Mouse (Mus musculus): Measurements from ENCODE around the gene Spns1. TPM values are rescaled to one million over a fixed set of nuclear protein-coding genes. Genes with fewer than 3 reads are reported as not detected.
A peak's percentile ranks its signal among the peaks of the same experiment; 100 is the strongest.

Spns1 gene
- polyA plus RNA-seq, 1 experiment from 2014 or later = 31.5 TPM

GRCm38 (mm10) chr7:126363038-126363437 lies 14.2 kb downstream of the Spns1 start:
- WGBS (ENCODE audit: insufficient replicate concordance) = 71% methylated on average over 6 of the region's 6 CpGs
- Histone ChIP-seq H3K4me3 (ENCODE audit: low read depth, low read length) (no peak overlapping the region), H3K9me3 (replicated peaks; ENCODE audit: control insufficient read depth, low read length) (no peaks in the 10 kb centered on the region), H3K9ac (ENCODE audit: low read depth, low read length) (no peak overlapping the region), H3K4me1 (ENCODE audit: control insufficient read depth, insufficient read depth, low read length) (no peaks in the 10 kb centered on the region), H3K27ac (ENCODE audit: low read depth, low read length) (no peak overlapping the region), H3K36me3 (ENCODE audit: control insufficient read depth, insufficient read depth, low read length) (no peaks in the 10 kb centered on the region), H3K4me2 (no peak overlapping the region), H3K27me3 (ENCODE audit: control insufficient read depth, insufficient read depth, low read length) (no peaks in the 10 kb centered on the region)
- no peak for ATAC-seq (replicated peaks; ENCODE audit: insufficient number of reproducible peaks, low FRiP score, low TSS enrichment)

DNA sequence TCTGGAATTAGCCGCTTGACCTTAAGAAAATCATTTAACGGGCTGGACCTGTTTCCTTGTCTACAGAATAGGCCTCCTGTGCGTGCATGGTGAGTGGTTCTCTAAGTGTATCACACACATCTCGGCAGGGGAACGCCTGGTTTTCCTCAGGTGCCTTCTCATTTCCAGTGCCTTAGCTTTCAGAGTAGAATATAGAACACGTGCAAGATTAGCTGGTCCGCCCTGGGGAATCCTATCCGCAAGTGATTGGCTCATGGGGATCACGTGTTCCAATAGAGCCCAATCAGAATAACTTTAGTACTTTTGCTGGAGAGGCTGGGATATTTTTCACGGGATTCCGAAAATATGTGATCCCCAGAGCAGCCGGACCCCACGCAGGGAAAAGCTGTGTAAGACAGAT lies 18.2 kb downstream of the Spns1 start:
- H3K27ac ChIP-seq (ENCODE audit: low read depth, low read length) = no peak overlapping the region
- H3K4me1 ChIP-seq (ENCODE audit: control insufficient read depth, insufficient read depth, low read length) = peaks cover 10% of the 10 kb centered on the region; the same call in 1 of the 2 replicates
- 57% methylated on average over 13 of the region's 13 CpGs for WGBS (ENCODE audit: insufficient replicate concordance)
- no peak overlapping the region for H3K9ac ChIP-seq (ENCODE audit: low read depth, low read length)
- ATAC-seq (replicated peaks; ENCODE audit: insufficient number of reproducible peaks, low FRiP score, low TSS enrichment) = no peak
- no peaks in the 10 kb centered on the region for H3K9me3 ChIP-seq (replicated peaks; ENCODE audit: control insufficient read depth, low read length)
- H3K4me3 ChIP-seq (ENCODE audit: low read depth, low read length) = no peak overlapping the region
- H3K36me3 ChIP-seq (ENCODE audit: control insufficient read depth, insufficient read depth, low read length) = no peaks in the 10 kb centered on the region
- H3K4me2 ChIP-seq = no peak overlapping the region; the same call in 1 of the 2 replicates
- no peaks in the 10 kb centered on the region for H3K27me3 ChIP-seq (ENCODE audit: control insufficient read depth, insufficient read depth, low read length)

- Histone ChIP-seq H3K9ac (ENCODE audit: low read depth, low read length) (no peak overlapping the region), H3K4me2 (no peak overlapping the region), H3K36me3 (ENCODE audit: control insufficient read depth, insufficient read depth, low read length) (no peaks in the 10 kb centered on the region), H3K4me3 (ENCODE audit: low read depth, low read length) (no peak overlapping the region), H3K9me3 (replicated peaks; ENCODE audit: control insufficient read depth, low read length) (no peaks in the 10 kb centered on the region), H3K27me3 (ENCODE audit: control insufficient read depth, insufficient read depth, low read length) (no peaks in the 10 kb centered on the region), H3K4me1 (ENCODE audit: control insufficient read depth, insufficient read depth, low read length) (peaks cover 10% of the 10 kb centered on the region; the same call in 1 of the 2 replicates), H3K27ac (ENCODE audit: low read depth, low read length) (no peak overlapping the region)
- 90% methylated on average over 9 of the region's 9 CpGs for WGBS (ENCODE audit: insufficient replicate concordance)
- no peak for ATAC-seq (replicated peaks; ENCODE audit: insufficient number of reproducible peaks, low FRiP score, low TSS enrichment)
Observed at GRCm38 (mm10) chr7:126358413-126358812, 18.8 kb downstream of the Spns1 start.

DNA sequence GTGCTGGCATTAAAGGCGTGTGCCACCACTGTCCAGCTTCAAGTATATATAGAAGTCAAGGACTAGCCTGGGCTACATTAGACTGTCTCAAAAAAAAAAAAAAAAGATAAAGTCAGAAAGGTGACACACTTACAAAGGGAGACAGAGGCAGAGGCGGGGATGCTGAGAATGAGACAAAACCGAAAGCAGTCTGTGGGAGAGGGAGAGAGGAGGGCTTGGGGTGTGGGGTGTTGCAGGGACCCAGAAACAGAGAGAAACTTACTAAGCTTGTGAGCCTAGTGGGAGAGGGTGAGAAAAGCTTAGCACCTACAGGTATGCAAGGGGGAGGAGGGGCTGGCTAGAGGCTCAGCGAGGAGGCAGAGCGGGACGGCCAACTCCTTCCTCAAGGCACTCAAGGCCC lies 19.4 kb downstream of the Spns1 start:
- ATAC-seq (replicated peaks; ENCODE audit: insufficient number of reproducible peaks, low FRiP score, low TSS enrichment) = no peak
- H3K27me3 ChIP-seq (ENCODE audit: control insufficient read depth, insufficient read depth, low read length) = no peaks in the 10 kb centered on the region
- H3K9ac ChIP-seq (ENCODE audit: low read depth, low read length) = no peak overlapping the region
- no peaks in the 10 kb centered on the region for H3K36me3 ChIP-seq (ENCODE audit: control insufficient read depth, insufficient read depth, low read length)
- H3K4me3 ChIP-seq (ENCODE audit: low read depth, low read length) = no peak overlapping the region
- WGBS (ENCODE audit: insufficient replicate concordance) = 82% methylated on average over 6 of the region's 6 CpGs
- H3K27ac ChIP-seq (ENCODE audit: low read depth, low read length) = no peak overlapping the region
- no peaks in the 10 kb centered on the region for H3K9me3 ChIP-seq (replicated peaks; ENCODE audit: control insufficient read depth, low read length)
- H3K4me2 ChIP-seq = no peak overlapping the region
- peaks cover 10% of the 10 kb centered on the region; the same call in 1 of the 2 replicates for H3K4me1 ChIP-seq (ENCODE audit: control insufficient read depth, insufficient read depth, low read length)

DNA sequence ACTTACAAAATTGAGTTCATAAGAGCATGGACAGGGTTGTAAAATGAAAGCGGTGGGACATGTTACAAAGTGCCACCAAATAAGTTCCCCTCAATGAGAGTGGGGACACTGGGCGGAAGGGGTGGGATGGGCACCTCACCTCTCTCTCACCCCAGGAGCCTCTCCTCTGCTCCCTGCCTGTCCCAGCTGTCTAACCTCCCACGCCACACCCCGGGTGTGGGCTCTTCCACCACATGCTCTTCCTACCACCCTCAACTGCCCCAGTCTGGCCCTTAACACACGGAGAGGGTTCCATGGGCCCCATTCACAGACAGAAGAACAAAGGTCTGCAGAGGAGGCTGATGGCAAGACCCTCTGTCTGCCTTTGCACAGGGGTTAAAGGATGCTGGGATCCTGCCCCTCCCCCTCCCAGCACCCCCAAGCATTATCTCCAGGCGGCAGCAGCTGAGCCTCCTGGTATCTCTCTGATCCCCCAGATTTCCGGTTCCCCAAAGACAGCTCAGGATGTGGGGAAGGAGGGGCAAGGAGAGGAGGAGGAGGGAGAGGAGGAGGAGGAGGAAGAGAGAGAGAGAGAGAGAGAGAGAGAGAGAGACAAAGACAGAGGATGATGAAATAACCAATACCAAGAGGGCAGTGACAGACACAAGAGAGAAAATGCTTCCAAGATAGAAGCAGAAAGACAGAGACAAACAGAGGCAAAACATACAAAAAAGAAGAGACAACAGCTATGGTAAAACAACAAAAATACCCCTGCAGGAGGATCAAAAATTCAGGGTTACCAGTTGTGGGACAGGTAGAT lies 20.3 kb downstream of the Spns1 start:
- no peak overlapping the region for H3K27ac ChIP-seq (ENCODE audit: low read depth, low read length)
- no peaks in the 10 kb centered on the region for H3K36me3 ChIP-seq (ENCODE audit: control insufficient read depth, insufficient read depth, low read length)
- H3K27me3 ChIP-seq (ENCODE audit: control insufficient read depth, insufficient read depth, low read length) = no peaks in the 10 kb centered on the region
- H3K4me2 ChIP-seq = no peak overlapping the region
- no peak overlapping the region for H3K9ac ChIP-seq (ENCODE audit: low read depth, low read length)
- WGBS (ENCODE audit: insufficient replicate concordance) = 42% methylated on average over 7 of the region's 7 CpGs
- H3K4me3 ChIP-seq (ENCODE audit: low read depth, low read length) = no peak overlapping the region
- no peak for ATAC-seq (replicated peaks; ENCODE audit: insufficient number of reproducible peaks, low FRiP score, low TSS enrichment)
- H3K4me1 ChIP-seq (ENCODE audit: control insufficient read depth, insufficient read depth, low read length) = peaks cover 10% of the 10 kb centered on the region; the same call in 1 of the 2 replicates
- no peaks in the 10 kb centered on the region for H3K9me3 ChIP-seq (replicated peaks; ENCODE audit: control insufficient read depth, low read length)

DNA sequence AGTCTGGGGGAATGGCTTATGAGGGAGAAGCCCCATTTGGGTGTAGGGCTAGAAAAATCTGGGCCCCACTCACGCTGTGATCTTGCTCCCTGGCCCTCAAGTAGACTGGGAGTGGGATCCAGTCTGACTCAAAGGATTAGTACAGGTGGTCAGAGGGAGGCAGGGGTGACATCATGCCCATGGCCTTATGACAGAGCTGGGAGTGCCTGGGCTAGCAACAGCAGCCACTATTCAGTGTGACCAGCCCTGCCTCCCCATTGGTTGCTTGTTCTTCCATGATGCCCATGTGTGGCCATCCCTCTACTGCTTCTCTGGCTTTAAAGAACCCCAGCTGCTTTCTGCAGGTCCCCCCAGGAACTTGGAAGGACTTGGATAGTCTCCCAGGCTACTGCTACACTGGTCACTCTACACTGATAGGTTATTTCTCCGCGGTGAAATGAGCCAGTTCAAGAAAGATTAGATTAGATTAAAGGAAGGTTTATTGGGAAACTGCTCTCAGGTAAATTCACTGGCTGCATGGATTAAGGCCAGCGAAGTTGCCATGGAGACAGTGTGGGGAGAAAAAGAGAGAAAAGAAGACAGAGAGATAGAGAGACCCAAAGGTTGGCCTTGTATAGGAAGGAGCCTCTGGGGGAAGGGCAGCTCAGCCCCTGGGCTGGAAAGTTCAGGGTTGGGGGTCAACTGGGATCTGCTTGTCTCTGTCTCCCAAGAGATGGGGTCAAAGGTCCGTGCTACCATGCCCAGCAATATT lies 21.2 kb downstream of the Spns1 start:
- Histone ChIP-seq H3K27ac (ENCODE audit: low read depth, low read length) (no peak overlapping the region), H3K27me3 (ENCODE audit: control insufficient read depth, insufficient read depth, low read length) (no peaks in the 10 kb centered on the region), H3K4me2 (no peak overlapping the region), H3K9me3 (replicated peaks; ENCODE audit: control insufficient read depth, low read length) (no peaks in the 10 kb centered on the region), H3K4me3 (ENCODE audit: low read depth, low read length) (no peak overlapping the region), H3K4me1 (ENCODE audit: control insufficient read depth, insufficient read depth, low read length) (peaks cover 10% of the 10 kb centered on the region; the same call in 1 of the 2 replicates), H3K36me3 (ENCODE audit: control insufficient read depth, insufficient read depth, low read length) (no peaks in the 10 kb centered on the region), H3K9ac (ENCODE audit: low read depth, low read length) (no peak overlapping the region)
- ATAC-seq (replicated peaks; ENCODE audit: insufficient number of reproducible peaks, low FRiP score, low TSS enrichment) = no peak
- WGBS (ENCODE audit: insufficient replicate concordance) = 46% methylated on average over 5 of the region's 5 CpGs

GRCm38 (mm10) chr7:126354738-126355614 lies 22.3 kb downstream of the Spns1 start:
- no peaks in the 10 kb centered on the region for H3K36me3 ChIP-seq (ENCODE audit: control insufficient read depth, insufficient read depth, low read length)
- no peak overlapping the region for H3K4me2 ChIP-seq
- 46% methylated on average over 14 of the region's 14 CpGs for WGBS (ENCODE audit: insufficient replicate concordance)
- H3K9me3 ChIP-seq (replicated peaks; ENCODE audit: control insufficient read depth, low read length) = no peaks in the 10 kb centered on the region
- peaks cover 10% of the 10 kb centered on the region; the same call in 1 of the 2 replicates for H3K4me1 ChIP-seq (ENCODE audit: control insufficient read depth, insufficient read depth, low read length)
- 0 out of 2 replicates have a peak overlapping the region, but pooled peaks have one; percentile 25 for H3K27ac ChIP-seq (ENCODE audit: low read depth, low read length)
- no peak overlapping the region for H3K4me3 ChIP-seq (ENCODE audit: low read depth, low read length)
- no peak overlapping the region for H3K9ac ChIP-seq (ENCODE audit: low read depth, low read length)
- no peak for ATAC-seq (replicated peaks; ENCODE audit: insufficient number of reproducible peaks, low FRiP score, low TSS enrichment)
- H3K27me3 ChIP-seq (ENCODE audit: control insufficient read depth, insufficient read depth, low read length) = no peaks in the 10 kb centered on the region

GRCm38 (mm10) chr7:126353994-126354365 lies 23.3 kb downstream of the Spns1 start:
- peaks cover 10% of the 10 kb centered on the region; the same call in 1 of the 2 replicates for H3K4me1 ChIP-seq (ENCODE audit: control insufficient read depth, insufficient read depth, low read length)
- no peak overlapping the region for H3K4me3 ChIP-seq (ENCODE audit: low read depth, low read length)
- no peak for ATAC-seq (replicated peaks; ENCODE audit: insufficient number of reproducible peaks, low FRiP score, low TSS enrichment)
- H3K36me3 ChIP-seq (ENCODE audit: control insufficient read depth, insufficient read depth, low read length) = no peaks in the 10 kb centered on the region
- H3K4me2 ChIP-seq = no peak overlapping the region
- no peaks in the 10 kb centered on the region for H3K27me3 ChIP-seq (ENCODE audit: control insufficient read depth, insufficient read depth, low read length)
- no peak overlapping the region for H3K27ac ChIP-seq (ENCODE audit: low read depth, low read length)
- WGBS (ENCODE audit: insufficient replicate concordance) = 82% methylated on average over 3 of the region's 3 CpGs
- no peak overlapping the region for H3K9ac ChIP-seq (ENCODE audit: low read depth, low read length)
- no peaks in the 10 kb centered on the region for H3K9me3 ChIP-seq (replicated peaks; ENCODE audit: control insufficient read depth, low read length)

Measured in heart, embryonic 11.5 days (tissue).